Mouse (Mus musculus): ENCODE results near the gene Zfp319.

The Zfp319 gene

GRCm38 (mm10) chr8:95351461-95351860, 19.7 kb upstream of the Zfp319 start:
- peak; percentile 78 for DNase-seq (ENCODE audit: low spot score)

GRCm38 (mm10) chr8:95348811-95349630, 17.3 kb upstream of the Zfp319 start:
- no peak for DNase-seq (ENCODE audit: low spot score)

- DNase-seq (ENCODE audit: low spot score) = no peak
These were observed 16.6 kb upstream of the Zfp319 start for GRCm38 (mm10) chr8:95348356-95348755.

GRCm38 (mm10) chr8:95346643-95347545, 15.1 kb upstream of the Zfp319 start:
- DNase-seq (ENCODE audit: low spot score) = peak; percentile 90

- peak; percentile 29 for DNase-seq (ENCODE audit: low spot score)
These were observed 12.9 kb upstream of the Zfp319 start for GRCm38 (mm10) chr8:95344668-95345067.

GRCm38 (mm10) chr8:95341721-95342120, 10.0 kb upstream of the Zfp319 start:
- DNase-seq (ENCODE audit: low spot score) = no peak

- DNase-seq (ENCODE audit: low spot score) = no peak
These were observed 4.6 kb upstream of the Zfp319 start for GRCm38 (mm10) chr8:95336363-95336762.

- DNase-seq (ENCODE audit: low spot score) = no peak
These were observed 4.0 kb upstream of the Zfp319 start for GRCm38 (mm10) chr8:95335706-95336105.

GRCm38 (mm10) chr8:95332437-95333199, 868 bp upstream of the Zfp319 start:
- no peak for DNase-seq (ENCODE audit: low spot score)

- no peak for DNase-seq (ENCODE audit: low spot score)
These were observed 512 bp downstream of the Zfp319 start for GRCm38 (mm10) chr8:95331156-95331719.

- DNase-seq (ENCODE audit: low spot score) = no peak
These were observed 1.4 kb downstream of the Zfp319 start for GRCm38 (mm10) chr8:95330367-95330766.

GRCm38 (mm10) chr8:95327866-95328465, 3.8 kb downstream of the Zfp319 start:
- no peak for DNase-seq (ENCODE audit: low spot score)

GRCm38 (mm10) chr8:95326822-95327221, 4.9 kb downstream of the Zfp319 start:
- no peak for DNase-seq (ENCODE audit: low spot score)

GRCm38 (mm10) chr8:95324646-95325045, 7.1 kb downstream of the Zfp319 start:
- DNase-seq (ENCODE audit: low spot score) = no peak

GRCm38 (mm10) chr8:95323201-95323600, 8.5 kb downstream of the Zfp319 start:
- DNase-seq (ENCODE audit: low spot score) = no peak

- DNase-seq (ENCODE audit: low spot score) = peak; percentile 68
These were observed 11.3 kb downstream of the Zfp319 start for GRCm38 (mm10) chr8:95320224-95321139.

GRCm38 (mm10) chr8:95315350-95315749, 16.4 kb downstream of the Zfp319 start:
- no peak for DNase-seq (ENCODE audit: low spot score)

GRCm38 (mm10) chr8:95314707-95315106, 17.0 kb downstream of the Zfp319 start:
- DNase-seq (ENCODE audit: low spot score) = no peak

GRCm38 (mm10) chr8:95313857-95314256, 17.9 kb downstream of the Zfp319 start:
- no peak for DNase-seq (ENCODE audit: low spot score)

- DNase-seq (ENCODE audit: low spot score) = no peak
These were observed 18.9 kb downstream of the Zfp319 start for GRCm38 (mm10) chr8:95312836-95313235.
